Mouse (Mus musculus): ENCODE data around the gene Unc13d. TPM values are rescaled to one million over a fixed set of nuclear protein-coding genes. Genes with fewer than 3 reads are reported as not detected.

Gene Unc13d
- polyA plus RNA-seq, 1 experiment from 2014 or later, result 0.84 TPM

DNA sequence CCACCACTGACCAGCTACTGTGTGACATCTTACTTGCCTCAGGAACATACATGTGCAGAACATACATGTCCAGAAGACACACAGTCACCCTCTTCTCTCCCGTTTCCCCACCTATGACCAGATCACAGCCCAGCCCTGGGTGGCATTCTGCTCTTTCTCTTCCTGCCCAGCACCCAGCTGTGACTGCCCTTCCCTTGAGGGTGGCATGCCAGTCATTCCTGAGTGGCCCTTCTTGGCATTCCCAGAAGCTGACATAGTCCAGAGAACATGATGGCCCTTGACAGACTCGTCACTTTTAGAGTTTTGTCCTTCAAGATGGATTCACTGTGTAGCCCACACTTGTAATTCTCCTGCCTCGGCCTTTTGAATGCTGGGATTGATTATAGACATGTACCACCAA is 5.2 kb downstream of the Unc13d start:
- no peak for ATAC-seq
- Histone ChIP-seq H3K9ac (no peak overlapping the region), H3K36me3 (ENCODE audit: poor library complexity, severe bottlenecking) (no peaks in the 10 kb centered on the region), H3K27me3 (no peaks in the 10 kb centered on the region), H3K4me2 (no peak overlapping the region), H3K27ac (no peak overlapping the region), H3K4me1 (no peaks in the 10 kb centered on the region), H3K9me3 (replicated peaks) (no peaks in the 10 kb centered on the region), H3K4me3 (no peak overlapping the region)
- 89% methylated on average over 3 of the region's 3 CpGs for WGBS

DNA sequence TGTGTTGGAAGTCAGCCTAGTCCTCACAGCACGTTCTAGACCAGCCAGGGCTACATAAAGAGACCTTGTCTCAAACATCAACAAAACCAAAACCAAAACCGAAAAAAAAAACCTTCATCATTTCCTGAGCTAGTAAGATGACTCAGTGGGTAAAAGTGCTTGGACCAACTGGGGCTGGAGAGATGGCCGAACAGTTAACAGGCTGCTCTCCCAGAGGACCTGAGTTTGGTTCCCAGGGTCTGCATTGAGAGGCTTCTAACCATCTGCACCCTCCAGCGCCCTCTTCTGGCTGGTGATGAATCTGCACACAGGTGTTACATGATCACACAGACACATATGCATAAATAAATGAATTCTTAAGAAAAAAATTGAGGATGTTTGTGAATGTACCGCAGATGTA is 6.3 kb downstream of the Unc13d start:
- no peaks in the 10 kb centered on the region for H3K36me3 ChIP-seq (ENCODE audit: poor library complexity, severe bottlenecking)
- H3K4me3 ChIP-seq, result no peak overlapping the region
- 73% methylated on average over 5 of the region's 5 CpGs for WGBS
- H3K4me1 ChIP-seq, result no peaks in the 10 kb centered on the region
- no peak overlapping the region for H3K27ac ChIP-seq
- ATAC-seq, result no peak
- no peaks in the 10 kb centered on the region for H3K27me3 ChIP-seq
- H3K4me2 ChIP-seq, result no peak overlapping the region
- no peaks in the 10 kb centered on the region for H3K9me3 ChIP-seq (replicated peaks)
- no peak overlapping the region for H3K9ac ChIP-seq

DNA sequence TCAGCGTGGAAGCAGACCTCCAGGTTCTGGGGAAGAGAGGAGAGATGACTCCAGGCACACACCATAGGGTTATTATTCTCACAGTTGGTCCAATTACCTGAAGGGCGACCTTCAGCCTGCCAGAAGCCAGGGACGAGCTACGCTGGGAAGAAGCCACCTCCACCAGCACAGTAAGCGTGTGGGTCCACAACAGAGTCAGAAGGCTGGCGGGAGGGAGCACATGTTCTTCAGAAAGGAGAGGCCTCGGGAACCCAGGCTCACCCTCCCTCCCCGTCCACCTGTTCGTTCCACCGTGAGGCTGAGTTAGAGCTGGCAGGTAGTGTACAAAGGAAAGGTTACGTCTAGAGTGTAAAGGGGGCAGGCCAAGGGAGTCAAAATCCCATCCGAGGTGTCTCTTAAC is 12.4 kb downstream of the Unc13d start:
- no peak overlapping the region for H3K4me3 ChIP-seq
- peaks cover 23% of the 10 kb centered on the region for H3K36me3 ChIP-seq (ENCODE audit: poor library complexity, severe bottlenecking)
- no peak overlapping the region for H3K9ac ChIP-seq
- 86% methylated on average over 12 of the region's 12 CpGs for WGBS
- 0 out of 2 replicates have a peak, but pooled peaks cover 5% of the 10 kb centered on the region for H3K4me1 ChIP-seq
- ATAC-seq, result no peak
- H3K9me3 ChIP-seq (replicated peaks), result no peaks in the 10 kb centered on the region
- H3K4me2 ChIP-seq, result no peak overlapping the region
- no peaks in the 10 kb centered on the region for H3K27me3 ChIP-seq
- no peak overlapping the region for H3K27ac ChIP-seq

DNA sequence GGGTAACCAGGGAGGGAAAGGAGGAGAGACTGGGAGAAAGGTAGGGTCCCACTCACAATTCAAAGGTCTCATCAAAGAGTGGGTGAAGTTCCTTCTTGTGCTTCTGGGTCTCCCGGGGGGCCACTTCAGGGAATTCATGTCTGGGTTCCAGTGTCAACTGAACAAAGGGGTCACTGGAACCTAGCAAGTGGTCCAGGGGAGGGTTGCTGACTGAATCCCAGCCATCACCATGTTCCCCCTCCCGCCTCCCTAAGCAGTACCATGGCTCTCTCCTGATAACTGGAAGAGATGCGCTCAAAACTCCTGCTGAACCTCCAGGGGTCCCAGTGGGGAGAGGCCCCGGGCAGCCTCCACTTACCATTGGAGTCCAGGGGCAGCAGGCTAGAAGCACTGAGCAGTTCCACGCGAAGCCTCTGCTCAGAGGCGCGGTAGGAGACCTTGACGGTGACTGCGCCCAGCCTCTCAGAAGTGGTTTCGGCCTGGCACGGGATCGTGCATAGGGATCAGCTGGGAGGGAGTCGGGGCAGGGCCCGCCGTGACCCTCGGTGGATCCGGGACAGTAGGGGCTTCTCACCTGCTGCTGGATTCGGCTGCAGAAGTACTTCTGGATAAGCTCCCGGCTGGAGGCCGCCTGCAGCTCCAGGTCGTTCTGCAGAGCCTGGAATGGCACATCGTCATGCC is 13.4 kb downstream of the Unc13d start:
- 0 out of 2 replicates have a peak, but pooled peaks cover 5% of the 10 kb centered on the region for H3K4me1 ChIP-seq
- H3K9me3 ChIP-seq (replicated peaks), result no peaks in the 10 kb centered on the region
- ATAC-seq, result no peak
- no peak overlapping the region for H3K9ac ChIP-seq
- H3K36me3 ChIP-seq (ENCODE audit: poor library complexity, severe bottlenecking), result peaks cover 33% of the 10 kb centered on the region
- H3K4me2 ChIP-seq, result no peak overlapping the region
- WGBS, result 69% methylated on average over 23 of the region's 23 CpGs
- no peak overlapping the region for H3K27ac ChIP-seq
- no peak overlapping the region for H3K4me3 ChIP-seq
- H3K27me3 ChIP-seq, result no peaks in the 10 kb centered on the region

DNA sequence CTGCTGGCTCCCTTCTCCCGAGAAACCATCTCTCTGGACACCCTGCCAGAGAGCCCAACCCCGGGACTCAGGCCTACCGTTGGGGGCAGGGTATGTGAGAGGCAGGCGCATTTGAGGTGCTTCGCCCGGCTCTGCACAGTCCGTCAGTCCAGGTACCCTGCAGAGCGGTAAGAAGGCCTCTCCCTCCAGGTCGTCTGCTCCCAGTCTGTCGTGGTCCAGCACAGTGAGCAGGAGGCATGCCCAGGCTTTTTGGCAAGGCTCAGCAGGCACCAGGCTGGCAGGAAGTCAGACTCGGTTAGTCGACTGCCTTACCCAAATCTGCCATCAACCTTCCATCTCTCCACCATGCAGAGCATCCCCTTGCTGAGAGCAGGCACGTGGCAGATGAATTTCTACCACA is 14.2 kb downstream of the Unc13d start:
- 55% methylated on average over 13 of the region's 13 CpGs for WGBS
- H3K27me3 ChIP-seq, result no peaks in the 10 kb centered on the region
- H3K27ac ChIP-seq, result no peak overlapping the region
- no peak overlapping the region for H3K9ac ChIP-seq
- no peaks in the 10 kb centered on the region for H3K9me3 ChIP-seq (replicated peaks)
- 0 out of 2 replicates have a peak, but pooled peaks have one; percentile 20 for ATAC-seq
- 0 out of 2 replicates have a peak, but pooled peaks cover 5% of the 10 kb centered on the region for H3K4me1 ChIP-seq
- H3K4me3 ChIP-seq, result no peak overlapping the region
- peaks cover 40% of the 10 kb centered on the region for H3K36me3 ChIP-seq (ENCODE audit: poor library complexity, severe bottlenecking)
- no peak overlapping the region for H3K4me2 ChIP-seq

DNA sequence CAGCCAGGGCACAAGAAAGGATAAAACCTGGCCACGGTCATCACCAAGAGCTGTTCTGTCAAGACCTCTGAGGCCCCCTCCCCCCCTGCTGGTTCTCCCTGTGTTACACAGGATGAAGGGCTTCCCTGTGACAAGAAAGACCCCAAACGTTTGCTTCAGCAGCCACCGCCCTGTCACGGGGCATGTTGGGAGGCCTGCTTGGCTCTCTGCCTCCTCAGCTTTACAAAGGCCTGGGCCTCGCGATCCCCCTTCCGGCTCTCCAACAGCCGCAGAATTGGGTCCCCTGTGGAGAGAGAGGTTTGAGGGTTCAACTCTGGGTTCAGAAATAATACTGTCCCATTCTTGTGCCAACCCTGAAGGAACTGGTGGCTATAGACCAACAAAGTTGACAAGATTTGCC is 15.2 kb downstream of the Unc13d start:
- 50% methylated on average over 8 of the region's 8 CpGs for WGBS
- 0 out of 2 replicates have a peak overlapping the region, but pooled peaks have one; percentile 16 for H3K27ac ChIP-seq
- H3K36me3 ChIP-seq (ENCODE audit: poor library complexity, severe bottlenecking), result peaks cover 51% of the 10 kb centered on the region
- H3K27me3 ChIP-seq, result no peaks in the 10 kb centered on the region
- H3K4me1 ChIP-seq, result 0 out of 2 replicates have a peak, but pooled peaks cover 5% of the 10 kb centered on the region
- H3K4me3 ChIP-seq, result no peak overlapping the region
- no peaks in the 10 kb centered on the region for H3K9me3 ChIP-seq (replicated peaks)
- H3K4me2 ChIP-seq, result no peak overlapping the region
- no peak overlapping the region for H3K9ac ChIP-seq
- no peak for ATAC-seq

DNA sequence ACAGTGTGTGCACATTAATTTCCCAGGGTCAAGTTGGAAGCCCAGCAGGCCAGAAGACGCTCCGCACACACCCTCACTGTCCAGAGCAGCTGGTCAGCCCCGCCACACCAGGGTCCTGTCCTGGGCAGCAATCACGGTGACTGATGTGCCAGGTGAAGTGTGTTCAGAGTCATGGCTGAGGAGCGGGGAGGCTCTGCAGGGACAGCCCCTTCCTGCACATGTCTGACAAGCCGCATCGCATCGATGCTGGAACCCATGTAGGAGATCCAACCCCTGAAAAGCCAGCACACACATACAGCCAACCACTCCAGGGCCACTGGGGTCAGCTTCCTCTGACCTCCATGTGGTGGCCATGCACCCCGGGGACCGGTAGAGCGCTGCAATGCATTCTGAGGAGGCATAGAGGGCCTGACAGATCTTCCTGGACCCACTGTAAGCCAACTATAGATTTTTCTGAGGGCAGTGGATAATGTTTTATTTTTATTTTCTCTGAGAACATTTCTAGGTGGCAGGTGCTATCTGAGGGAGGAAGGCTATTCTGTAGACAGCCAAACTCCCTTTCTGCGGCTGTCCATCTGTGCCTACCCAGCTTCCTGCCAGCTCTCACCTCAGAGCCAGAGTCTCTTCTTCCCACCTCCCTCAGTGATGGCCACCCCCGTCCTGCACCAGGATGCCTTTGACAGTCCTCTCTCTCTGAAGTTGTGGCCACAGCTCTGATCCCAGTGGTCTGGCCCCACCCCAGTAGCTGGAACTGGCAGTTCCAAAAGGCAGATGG is 15.9 kb downstream of the Unc13d start:
- Histone ChIP-seq H3K4me2 (no peak overlapping the region), H3K27ac (0 out of 2 replicates have a peak overlapping the region, but pooled peaks have one; percentile 16), H3K9me3 (replicated peaks) (no peaks in the 10 kb centered on the region), H3K27me3 (no peaks in the 10 kb centered on the region), H3K4me3 (no peak overlapping the region), H3K36me3 (ENCODE audit: poor library complexity, severe bottlenecking) (peaks cover 58% of the 10 kb centered on the region), H3K4me1 (0 out of 2 replicates have a peak, but pooled peaks cover 5% of the 10 kb centered on the region), H3K9ac (no peak overlapping the region)
- ATAC-seq, result no peak
- 90% methylated on average over 13 of the region's 13 CpGs for WGBS

DNA sequence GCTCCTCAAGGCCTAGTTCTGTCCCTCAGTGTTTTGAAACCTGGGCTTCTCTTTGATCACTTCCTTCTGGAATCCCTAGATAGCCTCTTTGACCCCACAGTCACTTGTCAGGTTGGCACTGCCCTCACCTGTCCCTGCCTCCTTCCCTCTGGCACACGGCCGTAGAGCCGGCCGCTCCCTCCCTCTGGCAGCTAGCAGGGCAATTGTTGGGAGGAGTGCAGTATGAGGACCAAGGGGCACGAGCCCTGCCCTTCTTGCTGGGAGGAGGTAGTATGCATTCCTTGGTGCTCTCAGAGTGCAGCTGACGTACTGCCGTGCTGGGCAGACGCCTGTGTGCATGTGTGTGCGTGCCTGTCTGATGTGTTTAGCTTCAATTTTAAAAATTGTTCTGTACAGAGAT is 17.2 kb downstream of the Unc13d start:
- H3K27ac ChIP-seq, result no peak overlapping the region
- no peak overlapping the region for H3K4me3 ChIP-seq
- H3K36me3 ChIP-seq (ENCODE audit: poor library complexity, severe bottlenecking), result peaks cover 70% of the 10 kb centered on the region
- no peaks in the 10 kb centered on the region for H3K27me3 ChIP-seq
- ATAC-seq, result no peak
- H3K9ac ChIP-seq, result no peak overlapping the region; the same call in 1 of the 2 replicates
- H3K9me3 ChIP-seq (replicated peaks), result no peaks in the 10 kb centered on the region
- 0 out of 2 replicates have a peak, but pooled peaks cover 5% of the 10 kb centered on the region for H3K4me1 ChIP-seq
- H3K4me2 ChIP-seq, result no peak overlapping the region
- 89% methylated on average over 9 of the region's 9 CpGs for WGBS

DNA sequence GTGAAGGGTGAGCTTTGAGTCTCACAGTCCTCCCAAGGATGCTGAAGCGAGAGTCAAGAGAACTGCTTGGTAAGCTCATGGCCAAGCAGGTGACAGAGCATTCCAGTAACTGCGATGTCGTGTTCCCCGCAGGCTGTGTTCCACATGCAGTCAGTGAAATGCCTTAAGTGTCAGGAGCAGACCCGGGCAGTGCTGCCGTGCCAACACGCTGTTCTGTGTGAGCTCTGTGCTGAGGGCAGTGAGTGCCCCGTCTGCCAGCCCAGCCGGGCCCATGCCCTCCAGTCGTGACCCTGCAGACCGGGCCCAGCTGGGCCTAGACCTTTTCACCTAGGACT is 18.1 kb downstream of the Unc13d start:
- H3K4me2 ChIP-seq, result no peak overlapping the region
- no peaks in the 10 kb centered on the region for H3K27me3 ChIP-seq
- 94% methylated on average over 11 of the region's 11 CpGs for WGBS
- H3K9ac ChIP-seq, result no peak overlapping the region
- H3K4me3 ChIP-seq, result no peak overlapping the region
- H3K36me3 ChIP-seq (ENCODE audit: poor library complexity, severe bottlenecking), result peaks cover 80% of the 10 kb centered on the region
- no peak overlapping the region for H3K27ac ChIP-seq
- ATAC-seq, result no peak
- H3K9me3 ChIP-seq (replicated peaks), result no peaks in the 10 kb centered on the region
- H3K4me1 ChIP-seq, result 0 out of 2 replicates have a peak, but pooled peaks cover 5% of the 10 kb centered on the region

DNA sequence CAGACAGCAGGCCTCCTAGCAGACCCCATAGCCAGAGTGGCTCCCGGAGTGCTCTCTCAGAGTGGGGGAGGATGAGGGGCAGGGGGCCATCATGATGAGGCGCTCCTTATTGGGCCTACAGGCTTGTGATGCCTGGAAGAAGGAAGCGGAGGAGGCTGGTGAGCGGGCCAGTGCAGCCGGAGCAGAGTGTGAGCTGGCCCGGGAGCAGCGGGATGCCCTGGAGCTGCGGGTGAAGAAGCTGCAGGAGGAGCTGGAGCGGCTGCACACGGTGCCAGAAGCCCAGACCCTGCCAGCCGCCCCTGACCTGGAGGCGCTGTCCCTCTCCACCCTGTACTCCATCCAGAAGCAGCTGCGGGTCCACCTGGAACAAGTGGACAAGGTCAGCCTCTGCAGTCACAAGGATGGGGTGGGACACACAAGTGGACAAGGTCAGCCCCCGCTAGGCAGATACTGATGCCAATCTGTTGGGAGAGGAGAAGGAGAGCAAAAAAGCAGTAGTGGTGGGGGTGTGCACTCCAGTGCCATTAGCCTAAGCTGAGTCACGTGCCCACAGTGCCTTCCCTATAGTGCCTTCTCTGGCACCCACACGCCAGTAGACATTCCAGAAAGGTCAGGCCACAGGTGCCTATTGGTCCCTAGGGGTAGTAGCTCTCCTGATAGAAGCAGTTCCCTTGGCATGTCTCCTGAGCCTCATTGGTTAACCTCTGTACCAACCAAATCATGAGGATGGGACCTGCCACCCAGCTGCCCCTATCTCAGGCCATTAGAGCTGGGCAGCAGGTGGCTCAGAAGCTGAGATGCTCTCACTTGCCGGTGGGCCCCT is 18.7 kb downstream of the Unc13d start:
- Histone ChIP-seq H3K4me3 (no peak overlapping the region), H3K4me1 (0 out of 2 replicates have a peak, but pooled peaks cover 5% of the 10 kb centered on the region), H3K4me2 (no peak overlapping the region), H3K9me3 (replicated peaks) (no peaks in the 10 kb centered on the region), H3K27me3 (no peaks in the 10 kb centered on the region), H3K9ac (no peak overlapping the region), H3K36me3 (ENCODE audit: poor library complexity, severe bottlenecking) (peaks cover 85% of the 10 kb centered on the region), H3K27ac (no peak overlapping the region)
- no peak for ATAC-seq
- 92% methylated on average over 17 of the region's 17 CpGs for WGBS

DNA sequence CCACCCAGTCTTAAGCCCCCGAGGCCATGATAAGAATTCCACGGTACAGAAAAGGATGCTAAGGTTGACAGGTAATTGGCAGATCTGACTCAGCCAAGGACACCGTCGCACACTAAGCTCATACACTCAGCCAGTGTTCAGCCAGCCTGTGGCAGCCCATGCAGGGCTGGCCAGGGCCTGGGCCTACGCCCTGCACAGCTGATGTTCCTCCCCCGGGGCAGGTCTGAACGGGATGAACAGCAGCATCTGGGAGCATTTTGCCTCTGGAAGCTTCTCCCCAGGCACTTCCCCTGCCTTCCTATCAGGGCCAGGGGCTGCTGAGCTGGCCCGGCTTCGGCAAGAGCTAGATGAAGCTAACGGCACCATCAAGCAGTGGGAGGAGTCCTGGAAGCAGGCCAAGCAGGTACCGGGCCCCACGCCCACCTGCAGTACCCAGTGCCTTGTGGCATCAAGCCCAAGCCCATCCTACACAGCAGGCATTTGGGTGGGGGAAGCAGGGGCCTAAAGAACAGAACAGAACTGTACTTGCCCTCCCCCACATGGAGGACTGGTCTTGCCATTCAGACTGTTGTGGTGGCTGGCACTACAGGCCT is 19.6 kb downstream of the Unc13d start:
- H3K27ac ChIP-seq, result no peak overlapping the region
- WGBS, result 85% methylated on average over 12 of the region's 12 CpGs
- H3K27me3 ChIP-seq, result no peaks in the 10 kb centered on the region
- H3K4me2 ChIP-seq, result no peak overlapping the region
- H3K9me3 ChIP-seq (replicated peaks), result no peaks in the 10 kb centered on the region
- 0 out of 2 replicates have a peak, but pooled peaks cover 5% of the 10 kb centered on the region for H3K4me1 ChIP-seq
- peaks cover 95% of the 10 kb centered on the region for H3K36me3 ChIP-seq (ENCODE audit: poor library complexity, severe bottlenecking)
- no peak overlapping the region for H3K9ac ChIP-seq
- no peak for ATAC-seq
- no peak overlapping the region for H3K4me3 ChIP-seq
